Mouse (Mus musculus) kidney, embryonic 15.5 days (tissue): ENCODE results near the gene Ccin. TPM values are rescaled to one million over a fixed set of nuclear protein-coding genes. Genes with fewer than 3 reads are reported as not detected.

Experiments
- ATAC-seq: fragments of 200-750 bp; cut with Nextera tagmentation; replicated peaks from 2 replicates; pipeline ENCODE4 v1.8.0; 2017; ENCODE audit warnings: moderate TSS enrichment; ENCODE audit not compliant: low FRiP score
- H3K27ac ChIP-seq: fragments of 300-500 bp; sonication (generic); 2 replicates; pipeline ENCODE4 v1.5.1; 2015; ENCODE audit warnings: mild to moderate bottlenecking, inconsistent platforms
- H3K27me3 ChIP-seq: fragments of 300-500 bp; sonication (generic); 2 replicates; pipeline ENCODE4 v1.6.1; 2015; ENCODE audit warnings: inconsistent platforms
- H3K36me3 ChIP-seq: fragments of 300-500 bp; sonication (generic); 2 replicates; pipeline ENCODE4 v1.6.1; 2015; ENCODE audit warnings: inconsistent platforms
- H3K4me1 ChIP-seq: fragments of 300-500 bp; sonication (generic); 2 replicates; pipeline ENCODE4 v1.6.1; 2015; ENCODE audit warnings: inconsistent platforms
- H3K4me2 ChIP-seq: fragments of 300-500 bp; sonication (generic); 2 replicates; pipeline ENCODE4 v1.6.1; 2015; ENCODE audit warnings: moderate library complexity, mild to moderate bottlenecking, inconsistent platforms
- H3K4me3 ChIP-seq: fragments of 300-500 bp; sonication (generic); replicated peaks from 2 replicates; pipeline ENCODE4 v1.5.1; 2015; ENCODE audit warnings: mild to moderate bottlenecking, inconsistent platforms
- H3K9ac ChIP-seq: fragments of 300-500 bp; sonication (generic); 2 replicates; pipeline ENCODE4 v1.6.1; 2015; ENCODE audit warnings: mild to moderate bottlenecking, inconsistent platforms
- H3K9me3 ChIP-seq: fragments of 300-500 bp; sonication (generic); replicated peaks from 2 replicates; pipeline ENCODE4 v1.6.1; 2016; ENCODE audit warnings: inconsistent platforms
- WGBS: fragments of 180-500 bp; shearing (Covaris S2); methylation state at CpG from one replicate; pipeline ENCODE4 v1.1.7; 2015; ENCODE audit warnings: mixed read lengths; 5-methylcytosine and 5-hydroxymethylcytosine counted together
- polyA plus RNA-seq: library from polyadenylated mRNA; unstranded; fragments of >200 nt; fragmentation: Nextera tagmentation; extraction: Ambion mirVana; gene quantifications from 2 replicates; pipeline ENCODE4 v1.2.1, GENCODE M21; 2015

Ccin gene
- not detected in 2 replicates for polyA plus RNA-seq

DNA sequence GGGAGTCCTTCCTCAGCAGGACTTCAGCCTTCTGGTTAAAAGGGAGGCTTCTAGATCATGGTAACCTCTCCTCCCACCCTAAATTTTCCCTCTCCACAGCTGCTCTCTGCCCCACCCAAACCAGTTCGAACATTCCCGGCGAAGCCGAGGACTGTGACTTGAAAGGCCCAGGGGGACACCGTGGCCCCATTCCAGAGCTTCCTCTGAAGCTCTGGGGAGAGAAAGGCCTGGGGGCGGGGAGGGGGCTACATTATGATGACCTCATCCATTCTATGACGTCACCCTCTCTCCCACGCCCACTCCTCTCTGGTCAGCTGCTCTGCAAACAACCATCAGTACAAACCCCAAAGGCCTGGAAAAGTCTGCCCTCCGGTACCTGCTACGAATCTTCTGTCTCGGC, at the start of gene Ccin:
Gene Ccin, plus strand, starts transcription at position 303 of the 400 bp plus-strand sequence.
- WGBS = 80% methylated on average over 11 of the region's 11 CpGs
- Histone ChIP-seq H3K9ac (peak within 1 kb of the TSS; percentile 52), H3K36me3 (no peaks in the 10 kb centered on the region), H3K27me3 (no peaks in the 10 kb centered on the region), H3K27ac (peak within 1 kb of the TSS; percentile 16; the same call in 1 of the 2 replicates), H3K4me1 (peaks cover 17% of the 10 kb centered on the region), H3K4me2 (peak within 1 kb of the TSS; percentile 75), H3K4me3 (peak within 1 kb of the TSS; percentile 39), H3K9me3 (no peaks in the 10 kb centered on the region)
- ATAC-seq = no peak

DNA sequence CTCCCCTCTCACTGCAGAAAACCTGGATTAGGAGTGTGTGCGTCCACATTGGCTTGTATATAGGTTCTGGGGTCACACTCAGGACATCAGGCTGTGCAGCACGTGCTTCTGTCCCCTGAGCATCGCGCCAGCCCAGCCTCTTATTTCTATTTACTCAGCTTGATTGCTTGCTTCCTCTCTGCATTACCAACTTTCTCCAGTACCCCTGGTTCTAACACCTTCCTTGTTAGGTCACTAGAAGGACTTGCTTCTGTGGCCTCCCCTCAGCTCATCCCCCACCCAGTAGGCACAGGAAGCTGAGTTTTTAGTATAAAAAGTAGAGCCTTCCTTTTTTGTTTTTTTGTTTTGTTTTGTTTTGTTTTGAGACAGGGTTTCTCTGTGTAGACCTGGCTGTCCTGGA, 47.1 kb upstream of the Ccin start:
- Histone ChIP-seq H3K4me2 (no peak overlapping the region), H3K9ac (no peak overlapping the region), H3K4me3 (no peak overlapping the region), H3K9me3 (no peaks in the 10 kb centered on the region), H3K27me3 (no peaks in the 10 kb centered on the region), H3K36me3 (peaks cover 62% of the 10 kb centered on the region), H3K27ac (no peak overlapping the region), H3K4me1 (no peaks in the 10 kb centered on the region)
- 72% methylated on average over 4 of the region's 4 CpGs for WGBS
- ATAC-seq = no peak

DNA sequence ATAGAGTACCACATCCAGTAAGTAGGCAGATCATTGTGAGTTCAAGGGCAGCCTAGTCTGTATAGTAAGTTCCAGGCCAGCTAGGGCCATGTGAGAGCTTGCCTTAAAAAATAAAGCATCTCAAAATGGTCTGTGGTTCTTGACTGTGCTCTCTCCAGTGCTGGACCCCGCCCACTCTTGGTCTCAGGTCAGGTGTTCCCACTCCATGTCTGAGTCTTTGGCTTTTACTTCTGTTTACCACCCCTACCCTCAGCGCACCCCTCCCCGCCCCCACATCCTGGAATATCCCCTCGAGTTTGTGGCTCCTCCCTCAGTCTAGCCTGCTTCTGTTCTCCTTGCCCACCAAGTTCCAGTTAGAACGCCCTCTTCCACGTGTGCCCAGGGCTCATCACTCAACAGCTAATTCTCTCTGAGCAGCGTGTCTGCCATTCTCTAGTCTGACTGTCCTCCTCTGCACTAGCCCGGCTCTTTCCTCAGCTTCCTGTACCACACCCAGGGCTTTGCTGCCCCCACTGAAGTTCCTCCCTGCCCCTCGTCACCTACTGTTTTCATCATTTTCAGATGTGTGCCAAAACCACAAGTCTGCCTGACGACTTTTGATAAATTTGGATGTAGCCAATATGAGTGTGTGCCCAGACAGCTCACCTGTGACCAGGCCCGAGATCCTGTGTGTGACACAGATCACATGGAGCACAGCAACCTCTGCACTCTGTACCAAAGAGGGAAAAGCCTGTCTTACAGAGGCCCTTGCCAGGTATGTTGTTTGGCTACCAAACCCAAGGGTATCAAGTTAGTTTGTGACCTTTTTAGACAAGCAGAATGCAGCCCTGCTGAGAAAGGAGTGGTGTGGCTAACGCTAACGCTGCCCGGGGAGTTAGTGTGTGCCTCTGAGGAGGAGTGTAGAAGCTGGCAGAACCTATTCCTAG, 46.3 kb upstream of the Ccin start:
- Histone ChIP-seq H3K27ac (no peak overlapping the region), H3K27me3 (no peaks in the 10 kb centered on the region), H3K9ac (no peak overlapping the region), H3K9me3 (no peaks in the 10 kb centered on the region), H3K4me1 (no peaks in the 10 kb centered on the region), H3K4me3 (no peak overlapping the region), H3K36me3 (peaks cover 62% of the 10 kb centered on the region), H3K4me2 (no peak overlapping the region)
- ATAC-seq = no peak
- WGBS = 78% methylated on average over 14 of the region's 14 CpGs

DNA sequence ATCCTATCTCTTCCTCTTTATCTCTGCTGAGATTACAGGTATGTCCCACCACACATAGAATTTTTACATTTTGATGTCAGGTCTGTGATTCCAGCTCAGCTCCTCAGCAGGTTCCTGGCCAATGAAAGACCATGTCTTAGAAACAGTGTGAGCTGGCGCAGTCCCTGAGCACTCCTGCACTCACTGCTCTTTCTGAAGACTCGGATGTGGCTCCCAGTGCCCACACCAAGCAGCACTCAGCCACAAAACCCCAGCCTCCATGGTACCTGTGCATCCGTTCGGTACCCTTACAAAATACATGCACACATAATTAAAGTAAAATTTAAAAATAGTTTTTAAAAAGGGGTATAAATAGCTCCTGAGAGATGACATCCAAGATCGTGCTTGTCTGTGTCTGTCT, 42.0 kb upstream of the Ccin start:
- no peaks in the 10 kb centered on the region for H3K4me1 ChIP-seq
- no peaks in the 10 kb centered on the region for H3K9me3 ChIP-seq
- no peaks in the 10 kb centered on the region for H3K27me3 ChIP-seq
- H3K36me3 ChIP-seq = peaks cover 75% of the 10 kb centered on the region
- H3K4me2 ChIP-seq = no peak overlapping the region
- no peak overlapping the region for H3K27ac ChIP-seq
- H3K4me3 ChIP-seq = no peak overlapping the region
- H3K9ac ChIP-seq = no peak overlapping the region
- ATAC-seq = no peak
- WGBS = 93% methylated on average over 5 of the region's 5 CpGs

DNA sequence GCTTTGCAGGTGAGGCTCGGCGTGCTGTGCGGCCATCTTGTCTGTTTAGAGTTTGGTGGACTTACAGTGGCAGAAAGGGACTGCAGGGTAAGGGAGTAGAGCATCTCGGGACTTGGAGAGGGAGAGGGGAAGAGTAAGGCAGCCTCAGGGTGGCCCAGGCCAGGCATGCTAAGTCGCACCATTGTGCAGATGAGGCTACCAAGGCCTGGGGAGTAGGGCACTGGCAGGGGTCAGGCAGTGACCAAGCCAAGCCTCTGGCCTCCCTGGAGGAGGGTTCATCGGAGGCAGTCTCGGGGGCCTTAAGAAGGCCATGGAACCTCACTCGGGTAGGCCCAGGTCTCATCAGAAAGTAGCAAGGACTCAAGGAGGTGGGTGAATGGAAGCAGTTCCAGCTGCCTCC, 40.9 kb upstream of the Ccin start:
- Histone ChIP-seq H3K9me3 (no peaks in the 10 kb centered on the region), H3K27me3 (no peaks in the 10 kb centered on the region), H3K9ac (no peak overlapping the region), H3K4me3 (no peak overlapping the region), H3K36me3 (peaks cover 77% of the 10 kb centered on the region), H3K4me2 (no peak overlapping the region), H3K4me1 (no peaks in the 10 kb centered on the region), H3K27ac (no peak overlapping the region)
- 90% methylated on average over 8 of the region's 8 CpGs for WGBS
- ATAC-seq = no peak

GRCm38 (mm10) chr4:43947571-43947970, 35.7 kb upstream of the Ccin start:
- no peak for ATAC-seq
- Histone ChIP-seq H3K4me1 (no peaks in the 10 kb centered on the region), H3K9me3 (no peaks in the 10 kb centered on the region), H3K27ac (no peak overlapping the region), H3K4me3 (no peak overlapping the region), H3K36me3 (peaks cover 34% of the 10 kb centered on the region), H3K9ac (no peak overlapping the region), H3K4me2 (no peak overlapping the region), H3K27me3 (no peaks in the 10 kb centered on the region)
- 93% methylated on average over 2 of the region's 2 CpGs for WGBS

GRCm38 (mm10) chr4:43957292-43957845, 25.9 kb upstream of the Ccin start, which contains the start of gene Glipr2:
Glipr2 (plus strand) TSS chr4:43957401.
- Histone ChIP-seq H3K4me3 (peak within 1 kb of the TSS; percentile 76), H3K27me3 (peaks cover 13% of the 10 kb centered on the region), H3K9ac (peak within 1 kb of the TSS; percentile 68), H3K9me3 (no peaks in the 10 kb centered on the region), H3K4me2 (peak within 1 kb of the TSS; percentile 98), H3K4me1 (peaks cover 30% of the 10 kb centered on the region), H3K27ac (peak within 1 kb of the TSS; percentile 84), H3K36me3 (no peaks in the 10 kb centered on the region)
- peak; percentile 92 for ATAC-seq
- under 1% methylated on average over 45 of the region's 45 CpGs for WGBS

- peak overlapping the region; percentile 84 for H3K27ac ChIP-seq
- ATAC-seq = peak; percentile 68
Measured at GRCm38 (mm10) chr4:43957846-43958461, 25.3 kb upstream of the Ccin start.

DNA sequence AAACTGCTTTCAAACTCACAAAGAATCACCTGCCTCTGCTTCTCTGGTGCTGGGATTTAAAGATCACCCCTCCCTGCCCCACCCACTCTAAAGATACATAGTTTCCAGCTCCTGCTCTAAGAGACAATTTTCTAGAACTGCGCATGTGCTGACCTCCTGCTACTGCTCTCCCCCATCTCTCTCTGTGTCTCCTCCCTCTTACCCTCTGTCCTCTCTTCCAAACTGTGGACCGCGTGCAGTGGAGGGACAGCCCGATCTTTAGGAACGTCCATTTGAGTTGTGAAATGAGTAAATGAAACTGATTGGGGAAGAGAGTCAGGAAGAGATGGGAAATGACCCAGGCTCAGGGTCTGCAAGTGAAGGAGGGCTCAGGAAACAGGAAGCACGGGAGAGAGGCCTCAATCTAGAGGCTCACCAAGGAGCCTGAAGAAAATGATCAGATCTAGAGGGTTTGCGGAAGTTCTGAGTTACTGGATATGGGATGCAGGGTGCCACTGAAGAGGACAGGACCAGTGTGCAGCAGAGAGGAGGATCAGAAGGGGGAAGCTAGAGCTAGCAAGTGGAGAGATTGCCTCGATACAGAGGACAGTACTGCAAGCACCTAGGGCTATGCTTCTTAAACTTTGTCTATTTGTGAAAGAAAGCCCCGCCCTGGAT, 23.6 kb upstream of the Ccin start:
- Histone ChIP-seq H3K36me3 (no peaks in the 10 kb centered on the region), H3K9me3 (no peaks in the 10 kb centered on the region), H3K4me2 (peak overlapping the region; percentile 98), H3K4me3 (0 out of 2 replicates have a peak overlapping the region, but pooled peaks have one; percentile 2), H3K9ac (no peak overlapping the region), H3K4me1 (peaks cover 37% of the 10 kb centered on the region), H3K27me3 (peaks cover 13% of the 10 kb centered on the region), H3K27ac (peak overlapping the region; percentile 9; the same call in 1 of the 2 replicates)
- 57% methylated on average over 9 of the region's 9 CpGs for WGBS
- ATAC-seq = no peak

More at GRCm38 (mm10) chr4:43957846-43958461, 25.3 kb upstream of the Ccin start:
- peaks cover 13% of the 10 kb centered on the region for H3K27me3 ChIP-seq
- WGBS = under 1% methylated on average over 26 of the region's 26 CpGs
- no peaks in the 10 kb centered on the region for H3K36me3 ChIP-seq
- H3K4me3 ChIP-seq = peak overlapping the region; percentile 76
- peak overlapping the region; percentile 98 for H3K4me2 ChIP-seq
- H3K4me1 ChIP-seq = peaks cover 30% of the 10 kb centered on the region
- no peaks in the 10 kb centered on the region for H3K9me3 ChIP-seq
- peak overlapping the region; percentile 68 for H3K9ac ChIP-seq

DNA sequence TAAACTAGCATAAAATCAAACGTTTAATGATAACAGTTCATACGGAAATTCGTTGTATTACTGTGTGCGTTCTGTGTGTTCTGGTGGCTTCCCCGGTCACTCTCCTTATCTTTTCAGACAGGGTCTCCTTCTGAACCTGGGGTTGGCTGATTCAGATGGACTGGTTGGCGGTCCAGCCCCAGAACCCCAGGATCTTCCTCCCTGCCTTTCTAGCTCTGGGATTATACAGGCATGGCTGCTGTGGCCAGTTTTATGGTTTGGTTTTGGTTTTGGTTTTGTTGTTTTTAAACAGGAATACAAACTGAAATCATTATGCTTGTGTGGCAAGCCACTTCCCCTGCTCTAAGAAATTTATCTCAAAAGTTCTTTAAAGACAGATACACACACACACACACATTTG, 23.1 kb upstream of the Ccin start:
- ATAC-seq = no peak
- Histone ChIP-seq H3K9ac (no peak overlapping the region), H3K4me3 (no peak overlapping the region), H3K27me3 (peaks cover 13% of the 10 kb centered on the region), H3K9me3 (no peaks in the 10 kb centered on the region), H3K4me1 (peaks cover 42% of the 10 kb centered on the region), H3K27ac (no peak overlapping the region), H3K36me3 (no peaks in the 10 kb centered on the region), H3K4me2 (no peak overlapping the region)
- WGBS = 86% methylated on average over 6 of the region's 6 CpGs

- H3K9me3 ChIP-seq = no peaks in the 10 kb centered on the region
- peaks cover 35% of the 10 kb centered on the region for H3K4me1 ChIP-seq
- ATAC-seq = no peak
- H3K27ac ChIP-seq = no peak overlapping the region
- 47% methylated on average over 2 of the region's 2 CpGs for WGBS
- no peak overlapping the region for H3K4me3 ChIP-seq
- no peak overlapping the region for H3K9ac ChIP-seq
- H3K36me3 ChIP-seq = no peaks in the 10 kb centered on the region
- H3K4me2 ChIP-seq = no peak overlapping the region
- H3K27me3 ChIP-seq = no peaks in the 10 kb centered on the region
Measured at GRCm38 (mm10) chr4:43964326-43964833, 18.9 kb upstream of the Ccin start.
